9 mouse cellular contexts compared by ENCODE assay signal in the genomic region with DNA sequence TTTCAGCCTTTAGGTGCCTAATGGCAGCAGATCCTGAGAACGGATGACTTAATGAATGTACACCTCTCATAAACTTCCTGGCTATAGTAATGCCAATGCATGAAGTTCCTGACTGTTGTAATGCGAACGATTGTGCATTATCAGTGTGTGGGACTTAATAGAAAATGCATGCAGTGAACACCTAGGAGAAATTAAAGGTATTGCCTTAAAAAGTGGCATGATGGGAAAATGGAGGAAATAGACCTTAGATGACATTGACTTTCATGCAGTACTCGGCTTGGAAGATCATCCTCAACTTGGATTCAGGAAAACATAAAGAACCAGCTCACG. TPM values are rescaled to one million over a fixed set of nuclear protein-coding genes. Genes with fewer than 3 reads are reported as not detected.
DNase-seq lines count a peak whose midpoint lies in the region; ATAC-seq and TF ChIP-seq lines count a peak whose summit lies in the region.
"Had no signal": no experiment of that assay in that cellular context is flagged by ENCODE, and none has a peak within 500 bp of the region (broad histone marks: within the 10 kb centered on the region; RNA-seq: fewer than 3 reads in every experiment).

No protein-coding gene starts in this region.

- DNase-seq in liver, adult 2 months (ENCODE audit: extremely low read depth, low read depth, low spot score), result no peak
- no peak for DNase-seq in liver
- DNase-seq in hindbrain, postnatal 0 days (ENCODE audit: low spot score), result no peak
- no peak for DNase-seq in midbrain, postnatal 0 days (ENCODE audit: low spot score)
- no peak for DNase-seq in cerebellum, postnatal 10 days
- no peak for DNase-seq in spleen, adult 18-20 months

- H3K9ac ChIP-seq in liver, adult 2 months (ENCODE audit: low read depth, low read length), result no peak overlapping the region
- peak overlapping the region; percentile 63; the same call in 1 of the 2 replicates for H3K9ac ChIP-seq in embryonic facial prominence, embryonic 12.5 days
- peak overlapping the region; percentile 75 for H3K9ac ChIP-seq in hindbrain, postnatal 0 days (replicated peaks; ENCODE audit: low read length)
- H3K9ac ChIP-seq in midbrain, postnatal 0 days (replicated peaks; ENCODE audit: low read length, poor library complexity, severe bottlenecking), result peak overlapping the region; percentile 78; the same call in 1 of the 2 replicates

- peak overlapping the region; percentile 63 for H3K4me2 ChIP-seq in embryonic facial prominence, embryonic 12.5 days (replicated peaks)
- H3K4me2 ChIP-seq in hindbrain, postnatal 0 days (ENCODE audit: low read depth, low read length), result peak overlapping the region; percentile 72
- peak overlapping the region; percentile 71 for H3K4me2 ChIP-seq in midbrain, postnatal 0 days (ENCODE audit: low read depth, low read length, poor library complexity, severe bottlenecking)

- TF ChIP-seq CTCF in liver, adult 2 months (IDR thresholded peaks at IDR 0.05; ENCODE audit: low read depth, low read length), result no peak
- no peak for TF ChIP-seq CTCF in hindbrain, postnatal 0 days (IDR thresholded peaks at IDR 0.05; ENCODE audit: low read depth)
- TF ChIP-seq CTCF in midbrain, postnatal 0 days (IDR thresholded peaks at IDR 0.05), result no peak

- peaks cover 2% of the 10 kb centered on the region; the same call in 1 of the 2 replicates for H3K27me3 ChIP-seq in liver, adult 2 months (ENCODE audit: control insufficient read depth, insufficient read depth, low read length)
- no peaks in the 10 kb centered on the region for H3K27me3 ChIP-seq in embryonic facial prominence, embryonic 12.5 days
- H3K27me3 ChIP-seq in hindbrain, postnatal 0 days (ENCODE audit: insufficient read depth, low read length), result no peaks in the 10 kb centered on the region
- no peaks in the 10 kb centered on the region for H3K27me3 ChIP-seq in midbrain, postnatal 0 days (ENCODE audit: insufficient read depth, low read length)

- H3K4me1 ChIP-seq in liver, adult 2 months (ENCODE audit: control insufficient read depth, insufficient read depth, low read length), result no peaks in the 10 kb centered on the region; the same call in 1 of the 2 replicates
- no peaks in the 10 kb centered on the region; the same call in 1 of the 2 replicates for H3K4me1 ChIP-seq in embryonic facial prominence, embryonic 12.5 days
- H3K4me1 ChIP-seq in hindbrain, postnatal 0 days (ENCODE audit: insufficient read depth, low read length), result peaks cover 5% of the 10 kb centered on the region; the same call in 1 of the 2 replicates
- no peaks in the 10 kb centered on the region for H3K4me1 ChIP-seq in midbrain, postnatal 0 days (ENCODE audit: insufficient read depth, low read length)

- no peaks in the 10 kb centered on the region for H3K36me3 ChIP-seq in liver, adult 2 months (ENCODE audit: control insufficient read depth, insufficient read depth, low read length)
- no peaks in the 10 kb centered on the region for H3K36me3 ChIP-seq in embryonic facial prominence, embryonic 12.5 days
- no peaks in the 10 kb centered on the region for H3K36me3 ChIP-seq in hindbrain, postnatal 0 days (ENCODE audit: insufficient read depth, low read length)
- no peaks in the 10 kb centered on the region for H3K36me3 ChIP-seq in midbrain, postnatal 0 days (ENCODE audit: insufficient read depth, low read length)

- H3K4me3 ChIP-seq in liver, adult 2 months (ENCODE audit: insufficient read depth, low read depth, low read length), result peak overlapping the region; percentile 52; the same call in 1 of the 2 replicates
- peak overlapping the region; percentile 63 for H3K4me3 ChIP-seq in embryonic facial prominence, embryonic 12.5 days
- H3K4me3 ChIP-seq in hindbrain, postnatal 0 days (ENCODE audit: low read length), result peak overlapping the region; percentile 66
- peak overlapping the region; percentile 69 for H3K4me3 ChIP-seq in midbrain, postnatal 0 days (ENCODE audit: low read depth, low read length)

- no peak overlapping the region for H3K27ac ChIP-seq in liver, adult 2 months (replicated peaks; ENCODE audit: insufficient read depth, low read depth, low read length)
- H3K27ac ChIP-seq in embryonic facial prominence, embryonic 12.5 days, result no peak overlapping the region
- peak overlapping the region; percentile 89 for H3K27ac ChIP-seq in hindbrain, postnatal 0 days
- peak overlapping the region; percentile 81; the same call in 1 of the 2 replicates for H3K27ac ChIP-seq in midbrain, postnatal 0 days (ENCODE audit: low read depth, low read length)

- ATAC-seq in embryonic facial prominence, embryonic 12.5 days (ENCODE audit: insufficient number of reproducible peaks, insufficient read depth, low FRiP score, low TSS enrichment), result no peak
- no peak for ATAC-seq in hindbrain, postnatal 0 days
- ATAC-seq in midbrain, postnatal 0 days (ENCODE audit: low FRiP score), result no peak
- no peak for ATAC-seq in megakaryocyte-erythroid progenitor cell, adult 5-6 weeks (replicated peaks; ENCODE audit: low FRiP score, low TSS enrichment, poor library complexity, severe bottlenecking)

- no peaks in the 10 kb centered on the region for H3K79me2 ChIP-seq in liver, adult 2 months (ENCODE audit: control insufficient read depth, insufficient read depth, low read length)

- TF ChIP-seq POLR2A in liver, adult 2 months (IDR thresholded peaks at IDR 0.05; ENCODE audit: extremely low read depth, insufficient read depth, low read length), result no peak

- H3K9me3 ChIP-seq in embryonic facial prominence, embryonic 12.5 days, result no peaks in the 10 kb centered on the region
- no peaks in the 10 kb centered on the region for H3K9me3 ChIP-seq in hindbrain, postnatal 0 days (ENCODE audit: low read length)
- no peaks in the 10 kb centered on the region for H3K9me3 ChIP-seq in midbrain, postnatal 0 days (ENCODE audit: low read length)

- WGBS in liver, adult 2 months, result 81% methylated on average over 5 of the region's 5 CpGs
- WGBS in embryonic facial prominence, embryonic 12.5 days, result 84% methylated on average over 5 of the region's 5 CpGs
- WGBS in hindbrain, postnatal 0 days, result 84% methylated on average over 5 of the region's 5 CpGs
- 85% methylated on average over 5 of the region's 5 CpGs for WGBS in midbrain, postnatal 0 days

RNA-seq across cellular contexts. Expression of gene Zpbp, which starts 0.3 kb away (rescaled TPM):
- under 0.01 and 0.09 TPM in 2 replicates for total RNA-seq in liver, adult 2 months (2014; rRNA removed)
- 0.01 TPM in 1 of 2 replicates, not detected in the other for polyA plus RNA-seq in liver, adult 2 months (2012; rRNA removed)
- polyA plus RNA-seq in embryonic facial prominence, embryonic 12.5 days (2016; fragmentation: Nextera tagmentation; extraction: Ambion mirVana), result 0.98 and 1.1 TPM in 2 replicates
- 3.2 and 3.4 TPM in 2 replicates for total RNA-seq in hindbrain, postnatal 0 days (2014; rRNA removed)
- polyA plus RNA-seq in hindbrain, postnatal 0 days (2015; fragmentation: Nextera tagmentation; extraction: Ambion mirVana), result 2.4 and 2.7 TPM in 2 replicates
- 3.7 and 3.8 TPM in 2 replicates for total RNA-seq in midbrain, postnatal 0 days (2014; rRNA removed)
- polyA plus RNA-seq in midbrain, postnatal 0 days (2015; fragmentation: Nextera tagmentation; extraction: Ambion mirVana), result 2.2 and 2.5 TPM in 2 replicates
- 1.1 and 1.7 TPM in 2 replicates for total RNA-seq in megakaryocyte-erythroid progenitor cell, adult 5-6 weeks (2014; fragmentation: Nextera tagmentation)
- 0.47 and 2.1 TPM in 2 replicates for total RNA-seq in megakaryocyte-erythroid progenitor cell, adult 5-6 weeks (2017)

RNA-seq across cellular contexts. Expression of gene Spata48, which starts 0.6 kb away (rescaled TPM):
- total RNA-seq in liver, adult 2 months (2014; rRNA removed), result not detected in 2 replicates
- polyA plus RNA-seq in liver, adult 2 months (2012; rRNA removed), result not detected in 2 replicates
- polyA plus RNA-seq in embryonic facial prominence, embryonic 12.5 days (2016; fragmentation: Nextera tagmentation; extraction: Ambion mirVana), result 2.4 and 3.8 TPM in 2 replicates
- total RNA-seq in hindbrain, postnatal 0 days (2014; rRNA removed), result 0.26 TPM in 1 of 2 replicates, not detected in the other
- 0.83 and 2.7 TPM in 2 replicates for polyA plus RNA-seq in hindbrain, postnatal 0 days (2015; fragmentation: Nextera tagmentation; extraction: Ambion mirVana)
- total RNA-seq in midbrain, postnatal 0 days (2014; rRNA removed), result 0.90 and 22.6 TPM in 2 replicates
- 0.51 and 1.8 TPM in 2 replicates for polyA plus RNA-seq in midbrain, postnatal 0 days (2015; fragmentation: Nextera tagmentation; extraction: Ambion mirVana)
- 1.6 and 3.4 TPM in 2 replicates for total RNA-seq in megakaryocyte-erythroid progenitor cell, adult 5-6 weeks (2014; fragmentation: Nextera tagmentation)
- total RNA-seq in megakaryocyte-erythroid progenitor cell, adult 5-6 weeks (2017), result 0.56 and 1.6 TPM in 2 replicates
- total RNA-seq: hematopoietic stem cell, adult 5-6 weeks had no signal

Comparison
In these comparisons a context has a peak if more than half of its experiments do, and no peak if none do; other contexts are left out.
1. H3K27ac ChIP-seq: peak in hindbrain, postnatal 0 days (single experiment) and midbrain, postnatal 0 days (single experiment); none in liver, adult 2 months (single experiment) and embryonic facial prominence, embryonic 12.5 days (single experiment).
2. Peak in every context shown above with its lines, with median percentiles within 50 percentile points of each other: H3K4me3 ChIP-seq and H3K4me2 ChIP-seq.